Mouse (Mus musculus): Measurements from ENCODE around the gene Cdh13. TPM values are rescaled to one million over a fixed set of nuclear protein-coding genes. Genes with fewer than 3 reads are reported as not detected.

Gene Cdh13
- polyA plus RNA-seq, 1 experiment: 56.6 TPM

- Histone ChIP-seq H3K79me2 (ENCODE audit: control insufficient read depth, insufficient read depth) (no peaks in the 10 kb centered on the region), H3ac (ENCODE audit: control insufficient read depth, insufficient read length) (no peak overlapping the region), H3K4me2 (ENCODE audit: low read depth) (no peak overlapping the region), H3K36me3 (ENCODE audit: control insufficient read depth, insufficient read depth) (no peaks in the 10 kb centered on the region), H3K27me3 (ENCODE audit: control insufficient read depth, insufficient read depth, insufficient read length) (no peaks in the 10 kb centered on the region), H3K4me3 (no peak overlapping the region)
- TF ChIP-seq SRF (IDR thresholded peaks at IDR 0.05; ENCODE audit: control insufficient read depth, insufficient read length, low read depth): no peak
- no peak for TF ChIP-seq MAX (IDR thresholded peaks at IDR 0.05; ENCODE audit: low read depth)
- TF ChIP-seq TCF12 (IDR thresholded peaks at IDR 0.05; ENCODE audit: insufficient read depth, poor library complexity, severe bottlenecking): no peak
- no peak for TF ChIP-seq CEBPB (IDR thresholded peaks at IDR 0.05; ENCODE audit: insufficient read depth, poor library complexity, severe bottlenecking)
- no peak for TF ChIP-seq USF1 (IDR thresholded peaks at IDR 0.05; ENCODE audit: low read depth)
- no peak for TF ChIP-seq POLR2AphosphoS2 (IDR thresholded peaks at IDR 0.05; ENCODE audit: insufficient read length, low read depth)
- TF ChIP-seq POLR2A (IDR thresholded peaks at IDR 0.05; ENCODE audit: insufficient read length, low read depth): no peak
Observed at GRCm38 (mm10) chr8:118851361-118851760, 567.8 kb downstream of the Cdh13 start.

- no peak for TF ChIP-seq SRF (IDR thresholded peaks at IDR 0.05; ENCODE audit: control insufficient read depth, insufficient read length, low read depth)
- TF ChIP-seq USF1 (IDR thresholded peaks at IDR 0.05; ENCODE audit: low read depth): no peak
- no peak for TF ChIP-seq TCF12 (IDR thresholded peaks at IDR 0.05; ENCODE audit: insufficient read depth, poor library complexity, severe bottlenecking)
- no peak for TF ChIP-seq CEBPB (IDR thresholded peaks at IDR 0.05; ENCODE audit: insufficient read depth, poor library complexity, severe bottlenecking)
- no peak overlapping the region for H3K4me2 ChIP-seq (ENCODE audit: low read depth)
- no peak overlapping the region for H3ac ChIP-seq (ENCODE audit: control insufficient read depth, insufficient read length)
- no peaks in the 10 kb centered on the region for H3K27me3 ChIP-seq (ENCODE audit: control insufficient read depth, insufficient read depth, insufficient read length)
- no peak overlapping the region for H3K4me3 ChIP-seq
- no peaks in the 10 kb centered on the region for H3K79me2 ChIP-seq (ENCODE audit: control insufficient read depth, insufficient read depth)
- no peaks in the 10 kb centered on the region for H3K36me3 ChIP-seq (ENCODE audit: control insufficient read depth, insufficient read depth)
Observed at GRCm38 (mm10) chr8:118852861-118853260, 569.3 kb downstream of the Cdh13 start.

- H3K4me3 ChIP-seq: no peak overlapping the region
- H3K4me2 ChIP-seq (ENCODE audit: low read depth): no peak overlapping the region
Observed at GRCm38 (mm10) chr8:118854656-118855055, 571.1 kb downstream of the Cdh13 start.

GRCm38 (mm10) chr8:118866332-118866731 lies 582.8 kb downstream of the Cdh13 start:
- no peaks in the 10 kb centered on the region for H3K27me3 ChIP-seq (ENCODE audit: control insufficient read depth, insufficient read depth, insufficient read length)
- H3K4me2 ChIP-seq (ENCODE audit: low read depth): no peak overlapping the region
- no peak overlapping the region for H3ac ChIP-seq (ENCODE audit: control insufficient read depth, insufficient read length)
- no peak overlapping the region for H3K4me3 ChIP-seq
- TF ChIP-seq TCF3 (IDR thresholded peaks at IDR 0.05; ENCODE audit: insufficient read length, low read depth) (no peak), MYOG (IDR thresholded peaks at IDR 0.05; ENCODE audit: control insufficient read depth in 1 of 3, insufficient read depth in 1 of 3, insufficient read length in 2 of 3, low read depth in 2 of 3) (peak in 1 of 3 experiments; percentile 29), MYOD1 (IDR thresholded peaks at IDR 0.05; ENCODE audit: control insufficient read depth in 1 of 3, insufficient read length in 2 of 3, low read depth in 2 of 3) (peak in 2 of 3 experiments; percentile 59 to 86)
- H3K36me3 ChIP-seq (ENCODE audit: control insufficient read depth, insufficient read depth): no peaks in the 10 kb centered on the region
- no peaks in the 10 kb centered on the region for H3K79me2 ChIP-seq (ENCODE audit: control insufficient read depth, insufficient read depth)

More at GRCm38 (mm10) chr8:118854656-118855055, 571.1 kb downstream of the Cdh13 start:
- TF ChIP-seq TCF12 (IDR thresholded peaks at IDR 0.05; ENCODE audit: insufficient read depth, poor library complexity, severe bottlenecking) (no peak), REST (IDR thresholded peaks at IDR 0.05; ENCODE audit: insufficient read depth, insufficient read length) (no peak), POLR2A (IDR thresholded peaks at IDR 0.05; ENCODE audit: insufficient read length, low read depth) (no peak), MAX (IDR thresholded peaks at IDR 0.05; ENCODE audit: low read depth) (no peak), POLR2AphosphoS2 (IDR thresholded peaks at IDR 0.05; ENCODE audit: insufficient read length, low read depth) (no peak), E2F4 (IDR thresholded peaks at IDR 0.05; ENCODE audit: insufficient read depth) (no peak), CEBPB (IDR thresholded peaks at IDR 0.05; ENCODE audit: insufficient read depth, poor library complexity, severe bottlenecking) (no peak), MYOG (IDR thresholded peaks at IDR 0.05; ENCODE audit: control insufficient read depth in 1 of 3, insufficient read depth in 1 of 3, insufficient read length in 2 of 3, low read depth in 2 of 3) (no peak), SRF (IDR thresholded peaks at IDR 0.05; ENCODE audit: control insufficient read depth, insufficient read length, low read depth) (no peak), TCF3 (IDR thresholded peaks at IDR 0.05; ENCODE audit: insufficient read length, low read depth) (no peak), MYOD1 (IDR thresholded peaks at IDR 0.05; ENCODE audit: control insufficient read depth in 1 of 3, insufficient read length in 2 of 3, low read depth in 2 of 3) (no peak), USF1 (IDR thresholded peaks at IDR 0.05; ENCODE audit: low read depth) (no peak)
- no peaks in the 10 kb centered on the region for H3K36me3 ChIP-seq (ENCODE audit: control insufficient read depth, insufficient read depth)
- no peak overlapping the region for H3ac ChIP-seq (ENCODE audit: control insufficient read depth, insufficient read length)
- H3K27me3 ChIP-seq (ENCODE audit: control insufficient read depth, insufficient read depth, insufficient read length): no peaks in the 10 kb centered on the region
- no peaks in the 10 kb centered on the region for H3K79me2 ChIP-seq (ENCODE audit: control insufficient read depth, insufficient read depth)

GRCm38 (mm10) chr8:118870711-118871110 lies 587.2 kb downstream of the Cdh13 start:
- Histone ChIP-seq H3ac (ENCODE audit: control insufficient read depth, insufficient read length) (no peak overlapping the region), H3K4me2 (ENCODE audit: low read depth) (no peak overlapping the region), H3K36me3 (ENCODE audit: control insufficient read depth, insufficient read depth) (no peaks in the 10 kb centered on the region), H3K4me3 (no peak overlapping the region), H3K27me3 (ENCODE audit: control insufficient read depth, insufficient read depth, insufficient read length) (no peaks in the 10 kb centered on the region), H3K79me2 (ENCODE audit: control insufficient read depth, insufficient read depth) (no peaks in the 10 kb centered on the region)
- TF ChIP-seq SRF (IDR thresholded peaks at IDR 0.05; ENCODE audit: control insufficient read depth, insufficient read length, low read depth): no peak
- no peak for TF ChIP-seq POLR2A (IDR thresholded peaks at IDR 0.05; ENCODE audit: insufficient read length, low read depth)
- no peak for TF ChIP-seq TCF12 (IDR thresholded peaks at IDR 0.05; ENCODE audit: insufficient read depth, poor library complexity, severe bottlenecking)
- TF ChIP-seq E2F4 (IDR thresholded peaks at IDR 0.05; ENCODE audit: insufficient read depth): no peak
- TF ChIP-seq MAX (IDR thresholded peaks at IDR 0.05; ENCODE audit: low read depth): no peak
- no peak for TF ChIP-seq MYOG (IDR thresholded peaks at IDR 0.05; ENCODE audit: control insufficient read depth in 1 of 3, insufficient read depth in 1 of 3, insufficient read length in 2 of 3, low read depth in 2 of 3)
- TF ChIP-seq TCF3 (IDR thresholded peaks at IDR 0.05; ENCODE audit: insufficient read length, low read depth): no peak
- TF ChIP-seq MYOD1 (IDR thresholded peaks at IDR 0.05; ENCODE audit: control insufficient read depth in 1 of 3, insufficient read length in 2 of 3, low read depth in 2 of 3): no peak

All from myocyte (in vitro differentiated cells).